Mouse (Mus musculus): ENCODE data around the gene Ppp1r26.
"Not testable (repeated sequence)": the region's sequence is repeated elsewhere in the genome, so short reads cannot be mapped to it uniquely, and the experiment has no call there.

Ppp1r26 gene

GRCm38 (mm10) chr2:28445082-28445481 lies 1.5 kb upstream of the Ppp1r26 start:
- no peak for DNase-seq (ENCODE audit: low read depth, low spot score)

DNA sequence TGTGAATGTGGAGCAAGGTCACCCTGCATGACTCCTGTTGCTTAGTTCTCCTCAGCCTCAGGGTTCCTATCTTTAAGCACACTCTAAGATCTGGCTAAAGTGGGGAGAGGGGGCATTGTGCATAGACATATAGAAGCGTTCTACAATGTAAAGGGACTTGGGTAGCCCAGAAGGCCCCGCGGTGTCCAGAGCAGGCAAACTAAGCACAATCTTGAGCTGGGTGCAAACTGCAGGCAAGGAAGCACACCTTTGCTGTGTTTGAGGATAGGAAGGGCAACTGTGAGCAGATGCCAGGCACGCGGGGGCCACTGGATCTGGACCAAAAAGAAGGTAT lies 452 bp upstream of the Ppp1r26 start:
- DNase-seq (ENCODE audit: low read depth, low spot score), result no peak

DNA sequence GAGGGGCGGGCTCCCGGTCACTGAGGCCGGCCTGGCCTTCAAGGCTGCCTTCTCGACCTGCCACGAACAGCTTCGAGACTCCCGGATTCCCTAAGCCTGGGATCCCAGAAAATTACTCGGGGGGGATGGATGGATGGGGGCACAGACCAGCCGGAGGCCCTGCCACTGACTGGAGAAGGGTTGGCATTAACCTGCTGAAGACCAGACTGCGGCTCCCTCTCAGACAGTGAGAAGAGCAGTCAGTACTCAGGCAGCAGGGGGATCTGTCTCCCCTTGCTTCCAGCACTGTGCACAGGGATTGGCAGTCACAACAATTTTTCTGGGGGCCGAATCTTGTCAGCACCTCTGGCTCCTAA lies 693 bp downstream of the Ppp1r26 start:
- DNase-seq (ENCODE audit: low read depth, low spot score), result no peak

DNA sequence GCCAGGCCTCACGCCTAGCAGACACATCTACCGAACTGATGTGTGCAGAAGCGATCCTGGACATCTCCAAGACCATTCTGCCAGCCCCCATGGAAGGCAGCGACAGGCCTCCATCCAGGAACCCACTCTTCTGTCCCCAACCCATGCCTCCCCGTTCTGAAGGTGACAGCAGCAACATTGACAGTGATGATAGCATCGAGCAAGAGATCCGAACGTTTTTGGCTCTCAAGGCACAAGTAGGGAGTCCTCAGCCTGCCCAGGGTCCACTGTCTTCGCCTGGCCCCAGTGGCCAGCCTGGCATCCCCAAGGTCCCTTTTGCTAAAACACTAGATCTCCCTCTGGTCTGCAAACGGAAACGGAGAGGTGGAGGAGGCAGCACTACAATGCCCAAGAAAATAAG lies 5.1 kb downstream of the Ppp1r26 start:
- no peak for DNase-seq (ENCODE audit: low read depth, low spot score)

GRCm38 (mm10) chr2:28453539-28453938 lies 6.9 kb downstream of the Ppp1r26 start:
- no peak for DNase-seq (ENCODE audit: low read depth, low spot score)

DNA sequence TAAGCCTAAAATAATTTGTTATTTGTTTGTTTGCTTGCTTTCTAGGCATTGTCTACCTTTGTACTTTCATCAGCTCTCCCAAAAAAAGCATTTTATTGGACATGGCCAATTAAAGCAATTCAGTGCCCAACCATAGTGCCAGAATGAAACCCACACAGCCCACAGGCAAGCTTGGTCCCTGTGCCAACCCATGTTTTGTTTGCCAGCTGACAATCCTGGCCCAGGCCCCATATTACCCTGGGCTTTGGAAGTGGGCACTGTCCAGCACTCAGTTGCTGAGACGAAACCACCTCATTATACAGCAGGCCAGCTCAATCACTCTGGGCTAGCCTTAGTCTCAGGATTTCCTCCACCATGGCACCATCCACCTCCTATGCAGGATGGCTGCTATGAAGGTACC lies 10.0 kb downstream of the Ppp1r26 start:
- no peak for DNase-seq (ENCODE audit: low read depth, low spot score)

GRCm38 (mm10) chr2:28463919-28464318 lies 17.3 kb downstream of the Ppp1r26 start:
- DNase-seq (ENCODE audit: low read depth, low spot score), result no peak

GRCm38 (mm10) chr2:28464919-28465318 lies 18.3 kb downstream of the Ppp1r26 start:
- DNase-seq (ENCODE audit: low read depth, low spot score), result no peak

GRCm38 (mm10) chr2:28465836-28466518 lies 19.4 kb downstream of the Ppp1r26 start, which contains the start of gene 1700007K13Rik:
1700007K13Rik (minus strand) TSS chr2:28466332.
- DNase-seq (ENCODE audit: low read depth, low spot score), result peak; percentile 57

GRCm38 (mm10) chr2:28467860-28468485 lies 21.4 kb downstream of the Ppp1r26 start, which contains the start of gene Mrps2:
Mrps2 (plus strand) TSS chr2:28468066.
- peak; percentile 64 for DNase-seq (ENCODE audit: low read depth, low spot score)

DNA sequence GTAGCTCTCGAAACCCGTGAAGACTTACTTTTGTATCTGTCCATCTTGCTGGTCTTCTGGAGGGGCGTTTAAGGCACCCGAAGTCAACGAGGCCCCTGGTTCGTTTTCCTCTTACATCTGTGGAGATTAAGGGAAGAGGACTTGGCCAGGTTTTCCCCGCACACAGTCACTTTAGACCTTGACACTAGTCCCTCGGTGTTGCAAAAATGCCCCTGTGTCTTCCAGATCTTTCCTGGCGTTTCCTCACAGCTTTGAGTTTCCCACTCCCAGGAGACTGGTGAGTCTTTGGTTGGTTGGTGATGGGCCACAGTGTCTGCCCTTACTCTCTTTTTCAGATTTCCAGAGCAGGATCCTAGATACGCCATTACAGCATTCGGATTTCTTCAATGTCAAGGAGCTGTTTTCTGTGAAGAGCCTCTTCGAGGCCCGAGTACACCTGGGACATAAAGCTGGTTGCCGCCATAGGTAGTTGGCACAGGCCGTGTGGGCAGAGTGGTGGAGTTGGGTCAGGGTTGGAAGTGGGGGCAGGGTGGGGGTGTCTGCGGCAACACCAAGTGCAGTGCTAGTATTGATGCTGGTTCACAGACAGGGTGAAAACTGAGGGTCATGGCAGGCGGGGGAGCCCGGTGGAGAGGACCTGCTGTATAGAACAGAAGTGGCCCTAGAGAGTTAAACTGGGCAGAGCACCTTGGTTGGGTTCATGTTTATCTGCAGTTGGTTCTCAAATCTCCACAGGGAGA lies 22.1 kb downstream of the Ppp1r26 start:
- no peak for DNase-seq (ENCODE audit: low read depth, low spot score)

DNA sequence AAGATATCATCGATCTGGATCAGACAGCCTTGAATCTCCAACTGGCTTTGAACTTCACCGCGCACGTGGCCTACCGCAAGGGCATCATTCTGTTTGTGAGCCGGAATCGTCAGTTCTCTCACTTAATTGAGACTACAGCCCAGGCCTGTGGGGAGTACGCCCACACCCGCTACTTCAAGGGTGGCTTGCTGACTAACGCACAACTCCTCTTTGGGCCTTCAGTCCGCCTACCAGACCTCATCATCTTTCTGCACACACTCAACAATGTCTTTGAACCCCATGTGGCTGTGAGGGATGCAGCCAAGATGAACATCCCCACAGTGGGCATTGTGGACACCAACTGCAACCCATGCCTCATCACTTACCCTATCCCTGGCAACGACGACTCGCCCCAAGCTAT lies 22.9 kb downstream of the Ppp1r26 start:
- no peak for DNase-seq (ENCODE audit: low read depth, low spot score)

GRCm38 (mm10) chr2:28470591-28470990 lies 24.0 kb downstream of the Ppp1r26 start:
- DNase-seq (ENCODE audit: low read depth, low spot score), result no peak

GRCm38 (mm10) chr2:28472011-28472410 lies 25.4 kb downstream of the Ppp1r26 start:
- not testable (repeated sequence) for DNase-seq (ENCODE audit: low read depth, low spot score)

- not testable (repeated sequence) for DNase-seq (ENCODE audit: low read depth, low spot score)
These were observed 31.4 kb downstream of the Ppp1r26 start for GRCm38 (mm10) chr2:28477993-28478392.

DNA sequence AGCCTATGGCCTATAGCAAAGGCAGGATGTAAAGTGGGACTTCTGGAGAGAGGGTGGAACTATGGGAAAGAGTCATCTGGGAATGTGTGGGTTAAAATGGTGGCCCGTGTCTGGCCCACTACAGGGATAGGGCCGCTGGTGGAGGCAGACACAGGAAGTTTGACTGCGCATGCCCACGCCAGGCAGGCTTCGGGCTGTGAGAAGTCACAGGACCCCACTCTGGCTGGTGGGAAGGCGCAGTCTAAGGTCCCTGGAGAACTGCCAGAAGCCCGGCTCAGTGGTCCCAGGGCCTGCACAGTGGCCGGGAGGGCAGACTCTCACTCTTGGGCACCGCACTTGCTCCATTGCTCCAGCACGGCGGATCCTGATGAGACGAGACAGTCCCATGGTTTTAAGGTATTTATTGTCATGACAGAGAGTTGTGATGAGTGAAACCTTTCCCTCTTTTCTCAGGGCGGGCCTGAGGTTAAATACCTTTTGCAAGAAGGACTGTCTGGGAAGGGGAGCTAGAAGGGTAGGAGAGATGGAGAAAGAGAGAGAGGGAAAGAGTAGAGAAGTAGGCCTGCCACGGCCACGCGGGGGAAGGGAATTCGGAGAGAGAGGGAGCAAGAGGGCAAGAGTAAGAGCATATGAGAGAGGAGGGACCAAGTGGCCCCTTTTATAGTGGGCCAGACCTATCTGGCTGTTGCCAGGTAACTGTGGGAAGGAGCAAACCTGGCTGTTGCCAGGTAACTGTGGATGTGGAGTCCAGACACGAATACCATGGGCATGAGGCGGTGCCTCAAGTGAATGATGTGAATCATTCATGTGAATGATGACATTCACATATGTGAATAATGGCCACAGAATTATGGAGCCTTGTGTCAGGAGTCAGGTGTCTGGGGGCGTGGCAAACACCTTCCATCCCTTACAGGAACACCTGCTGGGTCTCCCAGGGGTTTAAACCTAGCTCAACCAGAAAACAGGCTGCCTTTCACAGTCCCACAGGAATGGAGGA lies 32.9 kb downstream of the Ppp1r26 start:
- no peak for DNase-seq (ENCODE audit: low read depth, low spot score)

- no peak for DNase-seq (ENCODE audit: low read depth, low spot score)
These were observed 37.3 kb downstream of the Ppp1r26 start for GRCm38 (mm10) chr2:28483861-28484260.

DNA sequence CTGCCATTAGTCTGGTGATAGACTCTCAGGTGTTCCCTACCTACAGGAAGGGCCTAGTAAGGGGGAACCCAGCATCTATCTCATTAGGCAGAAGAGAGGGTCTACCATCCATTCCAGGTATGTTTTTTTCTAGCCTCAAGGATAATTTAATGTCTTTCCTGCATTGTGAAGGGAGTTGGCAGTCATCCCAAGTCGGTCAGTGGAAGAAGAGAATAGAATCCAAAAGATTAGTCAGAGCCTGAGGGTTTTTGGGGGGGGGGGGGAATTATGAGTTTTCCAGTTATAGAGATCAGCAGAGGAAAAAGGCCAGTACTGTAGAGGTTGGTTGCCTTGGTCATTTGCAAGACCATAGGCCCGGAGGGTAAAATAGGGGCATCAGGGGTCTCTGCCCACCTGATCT lies 47.9 kb downstream of the Ppp1r26 start:
- no peak for DNase-seq (ENCODE audit: low read depth, low spot score)

DNA sequence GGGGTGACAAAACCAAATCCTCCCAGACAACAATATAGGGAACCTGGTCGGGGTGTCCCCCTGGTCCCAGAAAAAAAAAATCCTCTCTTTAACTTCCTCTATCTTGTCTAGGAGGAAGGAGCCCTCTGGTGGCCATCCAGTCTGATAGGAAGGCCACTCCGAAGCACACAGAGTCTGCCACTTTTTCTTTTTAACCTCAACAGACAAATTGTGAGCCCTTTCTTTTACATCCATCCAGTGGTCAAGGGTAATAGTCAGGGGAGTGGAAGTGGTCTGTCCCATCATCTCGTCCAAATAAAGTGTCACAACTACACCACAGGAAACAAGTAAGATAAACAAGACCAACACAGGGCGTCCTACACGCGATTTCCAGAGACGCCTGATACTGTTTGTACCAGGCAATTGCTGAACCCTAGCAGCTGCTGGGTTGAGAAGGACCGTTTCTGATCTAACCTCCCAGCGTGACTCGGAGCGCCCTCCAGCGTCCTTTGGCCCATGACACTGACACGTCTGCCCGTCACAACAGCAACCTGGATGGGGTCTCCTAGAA lies 48.7 kb downstream of the Ppp1r26 start:
- no peak for DNase-seq (ENCODE audit: low read depth, low spot score)

DNA sequence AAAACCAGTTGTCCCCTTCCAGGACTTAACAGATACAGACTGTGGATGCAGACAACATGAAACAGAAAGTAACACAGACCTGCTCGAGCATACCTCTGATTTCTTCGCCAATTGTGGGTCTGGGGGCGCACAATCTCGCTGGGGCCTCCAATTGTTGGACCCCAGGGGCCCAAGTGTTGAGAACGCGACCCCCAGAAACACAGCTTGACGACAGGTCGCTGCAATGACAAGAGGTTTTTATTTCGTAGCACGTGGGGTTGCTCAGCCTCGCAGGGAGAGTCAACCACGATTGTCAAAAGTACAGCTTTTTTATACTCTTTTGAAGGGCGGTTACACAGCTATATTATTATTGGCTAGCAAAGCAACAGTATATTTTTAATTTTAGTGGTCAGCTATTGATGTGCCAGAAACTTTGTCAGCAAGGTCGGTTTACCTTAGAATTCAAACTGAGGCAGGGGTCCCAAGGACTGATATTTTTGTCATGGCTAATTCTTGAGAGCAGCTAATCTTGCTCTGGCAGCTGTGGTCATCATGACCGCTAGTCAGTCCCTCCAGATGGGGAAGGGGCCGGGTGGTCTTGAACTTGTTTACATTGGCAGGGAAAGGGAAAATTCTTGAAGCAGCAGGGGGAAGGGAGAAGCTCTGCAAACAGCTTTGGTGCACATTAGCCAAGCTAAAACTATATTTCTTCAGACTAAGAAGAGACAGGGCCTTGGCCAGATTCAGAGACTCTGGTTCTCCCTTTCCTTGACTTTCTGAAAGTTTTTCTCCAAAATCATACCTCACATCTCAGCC lies 49.4 kb downstream of the Ppp1r26 start:
- DNase-seq (ENCODE audit: low read depth, low spot score), result no peak
